Mouse (Mus musculus) thymus, adult 18-20 months (tissue): ENCODE results near the gene Gnl1.
"Not testable (repeated sequence)": the region's sequence is repeated elsewhere in the genome, so short reads cannot be mapped to it uniquely, and the experiment has no call there.

ENCODE experiments used
- DNase-seq, 2 experiments: peaks; one replicate each; pipeline ENCODE4 v3.0.0; 2022; ENCODE audit warnings: mixed read lengths in 2 of 2

The Gnl1 gene

GRCm38 (mm10) chr17:35979401-35980362, at the start of gene Gnl1, which contains the start of gene Prr3:
TSS of gene Gnl1 (plus strand) at chr17:35979851.
TSS of gene Prr3 (minus strand) at chr17:35980236.
- DNase-seq = peak; percentile 75 to 82

GRCm38 (mm10) chr17:35930627-35931026, 49.0 kb upstream of the Gnl1 start:
- no peak for DNase-seq

- DNase-seq = no peak
Observed at GRCm38 (mm10) chr17:35932608-35933007, 47.0 kb upstream of the Gnl1 start.

- not testable (repeated sequence) for DNase-seq
Observed at GRCm38 (mm10) chr17:35935763-35936162, 43.9 kb upstream of the Gnl1 start.

- DNase-seq = no peak
Observed at GRCm38 (mm10) chr17:35937700-35938348, 41.8 kb upstream of the Gnl1 start.

- DNase-seq = no peak
Observed at GRCm38 (mm10) chr17:35939108-35939507, 40.5 kb upstream of the Gnl1 start.

- no peak for DNase-seq
Observed at GRCm38 (mm10) chr17:35939941-35940340, 39.7 kb upstream of the Gnl1 start.

GRCm38 (mm10) chr17:35950946-35951345, 28.7 kb upstream of the Gnl1 start:
- not testable (repeated sequence) for DNase-seq

GRCm38 (mm10) chr17:35952559-35952958, 27.1 kb upstream of the Gnl1 start:
- DNase-seq = not testable (repeated sequence)

- DNase-seq = no peak
Observed at GRCm38 (mm10) chr17:35954665-35955064, 25.0 kb upstream of the Gnl1 start.

- no peak for DNase-seq
Observed at GRCm38 (mm10) chr17:35958533-35959223, 21.0 kb upstream of the Gnl1 start.

GRCm38 (mm10) chr17:35963279-35963678, 16.4 kb upstream of the Gnl1 start:
- DNase-seq = no peak

GRCm38 (mm10) chr17:35967621-35968020, 12.0 kb upstream of the Gnl1 start:
- DNase-seq = no peak

- DNase-seq = peak; percentile 97 to 98
Observed at GRCm38 (mm10) chr17:35969418-35970389, 9.9 kb upstream of the Gnl1 start, which contains the start of gene Abcf1. TSS of gene Abcf1 (minus strand) at chr17:35969761.

- no peak for DNase-seq
Observed at GRCm38 (mm10) chr17:35972131-35972530, 7.5 kb upstream of the Gnl1 start.

GRCm38 (mm10) chr17:35978811-35979400, 745 bp upstream of the Gnl1 start:
- DNase-seq = peak in 1 of 2 experiments; percentile 75

GRCm38 (mm10) chr17:35980363-35980754, 708 bp downstream of the Gnl1 start:
- DNase-seq = peak; percentile 45 to 61

- DNase-seq = no peak
Observed at GRCm38 (mm10) chr17:35981776-35982175, 2.1 kb downstream of the Gnl1 start.

GRCm38 (mm10) chr17:35991781-35992180, 12.1 kb downstream of the Gnl1 start:
- no peak for DNase-seq

GRCm38 (mm10) chr17:35993675-35994074, 14.0 kb downstream of the Gnl1 start:
- DNase-seq = peak; percentile 54 to 60

GRCm38 (mm10) chr17:35994175-35994878, 14.7 kb downstream of the Gnl1 start:
- peak; percentile 70 to 81 for DNase-seq
